Mouse (Mus musculus) monocyte, adult 2 months (primary cell): ENCODE data around the gene Gm7298.
"Not testable (repeated sequence)": the region's sequence is repeated elsewhere in the genome, so short reads cannot be mapped to it uniquely, and the experiment has no call there.

Source experiments
- DNase-seq, 2 experiments: peaks; one replicate each; pipeline ENCODE4 v3.0.0; 2022; ENCODE audit warnings: low spot score in 2 of 2, low read depth in 1 of 2

Gm7298 gene

DNA sequence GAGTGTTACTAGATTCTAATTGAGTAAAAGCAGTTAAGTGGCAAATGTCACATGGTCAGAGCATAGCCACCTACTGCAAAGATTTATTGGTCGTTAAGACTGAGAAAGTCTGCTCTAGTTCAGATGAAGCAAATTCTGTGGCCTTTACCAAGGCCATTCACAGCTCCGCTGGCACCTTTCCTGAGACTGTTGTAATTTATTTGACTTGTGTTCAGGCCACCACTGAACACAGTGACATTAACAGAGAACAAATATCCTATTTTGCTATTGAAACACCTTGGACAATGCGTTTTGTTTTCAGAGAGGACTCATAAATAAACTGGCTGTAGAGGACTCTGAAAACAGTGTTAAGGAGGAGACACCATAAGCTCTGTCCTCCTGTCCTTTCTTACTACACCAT lies at the start of gene Gm7298:
Gene Gm7298 (plus strand): TSS at position 301 of the 400 bp plus-strand sequence.
- no peak for DNase-seq

DNA sequence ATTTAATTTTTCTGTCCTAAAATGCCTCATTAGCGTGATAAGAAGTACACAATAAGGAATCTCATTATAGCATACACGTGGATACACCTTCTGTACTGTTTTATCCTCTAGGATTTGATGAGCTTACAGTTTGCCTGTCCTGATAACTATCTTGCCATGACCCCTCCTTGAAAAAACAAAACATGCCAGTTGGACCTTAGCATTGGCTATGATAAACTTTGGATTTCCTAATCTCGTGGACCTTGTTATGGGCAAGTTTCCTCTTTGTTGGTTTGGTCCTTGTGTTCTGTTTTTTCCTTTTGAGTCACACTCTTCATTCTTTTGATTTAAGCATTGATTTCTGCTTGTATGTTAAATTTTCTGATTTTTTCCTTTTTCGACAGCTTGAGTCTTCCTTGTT lies 95.3 kb downstream of the Gm7298 start:
- DNase-seq, result no peak

- no peak for DNase-seq
Observed at GRCm38 (mm10) chr6:121836361-121836760, 103.6 kb downstream of the Gm7298 start.

DNA sequence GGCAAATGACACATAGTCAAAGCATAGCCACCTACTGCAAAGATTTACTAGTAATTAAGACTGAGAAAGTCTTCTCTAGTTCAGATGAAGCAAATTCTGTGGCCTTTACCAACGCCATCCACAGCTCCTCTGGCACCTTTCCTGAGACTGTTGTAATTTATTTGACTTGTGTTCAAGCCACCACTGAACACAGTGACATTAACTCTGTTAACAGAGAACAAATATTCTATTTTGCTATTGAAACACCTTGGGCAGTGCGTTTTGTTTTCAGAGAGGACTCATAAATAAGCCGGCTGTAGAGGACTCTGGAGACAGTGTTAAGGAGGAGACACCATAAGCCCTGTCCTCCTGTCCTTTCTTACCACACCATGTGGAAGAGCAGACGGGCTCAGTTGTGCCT lies 105.5 kb downstream of the Gm7298 start, which contains the start of gene Mug1:
Gene Mug1 (plus strand): TSS at position 271 of the 400 bp plus-strand sequence.
- DNase-seq, result not testable (repeated sequence)
